Mouse (Mus musculus) retina, adult 2 months (tissue): ENCODE results near the gene Mau2.

Source experiments
- DNase-seq: peaks from one replicate; pipeline ENCODE4 v3.0.0-alpha.2; 2012; ENCODE audit warnings: low read depth, low spot score

The Mau2 gene

DNA sequence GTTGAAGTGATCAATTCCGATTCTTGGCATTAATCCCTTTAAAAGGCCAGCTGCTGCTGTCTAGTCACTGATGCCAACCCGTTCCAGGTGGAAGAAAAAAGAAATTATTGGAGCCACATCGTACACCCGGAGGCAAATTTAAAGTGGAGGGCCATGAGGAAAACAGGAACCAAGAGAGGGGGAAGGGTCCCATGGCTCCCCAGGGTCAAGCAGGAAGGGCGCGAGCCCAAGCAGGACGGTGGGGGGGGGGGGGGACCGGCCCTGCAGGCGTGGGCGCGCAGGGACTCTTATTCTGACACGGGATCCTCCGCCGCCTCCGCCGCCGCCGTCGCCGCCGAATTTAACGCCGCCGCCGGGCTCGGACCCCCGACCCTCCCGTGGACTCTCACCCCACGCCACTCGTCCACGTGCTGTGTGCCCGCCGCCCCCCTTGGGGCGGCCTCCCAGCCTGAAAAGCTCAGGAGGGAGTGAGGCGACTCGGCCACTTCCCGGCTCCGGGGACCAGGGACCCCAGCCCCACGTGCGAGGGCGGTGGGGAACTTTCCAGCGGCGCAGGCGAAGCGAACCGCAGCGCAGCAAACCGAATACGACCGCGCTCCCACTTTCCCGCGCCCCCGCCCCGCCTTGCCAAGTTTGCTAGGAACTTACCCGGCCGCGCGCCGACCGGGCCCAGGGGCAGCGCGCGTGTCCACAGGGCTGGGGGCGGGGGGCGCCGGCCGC lies 68.9 kb downstream of the Mau2 start:
- peak; percentile 8 for DNase-seq

DNA sequence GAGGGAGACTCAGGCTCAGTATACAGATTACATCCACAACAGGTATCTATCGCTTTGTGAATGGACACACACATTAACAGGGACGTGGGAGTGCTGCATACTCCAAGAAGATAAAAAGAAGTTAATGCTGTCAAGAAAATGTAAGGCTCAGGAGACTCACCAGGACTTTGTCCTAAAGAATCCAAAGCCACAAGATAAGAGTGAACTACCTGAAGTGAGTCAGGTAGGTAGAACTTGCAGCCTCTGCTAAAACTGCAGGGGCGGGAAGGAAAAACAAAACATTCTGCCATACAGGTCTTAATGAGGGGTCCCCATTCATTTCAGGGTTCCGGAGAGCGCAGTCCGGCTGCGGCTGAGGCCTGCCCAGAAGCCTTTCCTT lies 69.5 kb downstream of the Mau2 start:
- DNase-seq: no peak

DNA sequence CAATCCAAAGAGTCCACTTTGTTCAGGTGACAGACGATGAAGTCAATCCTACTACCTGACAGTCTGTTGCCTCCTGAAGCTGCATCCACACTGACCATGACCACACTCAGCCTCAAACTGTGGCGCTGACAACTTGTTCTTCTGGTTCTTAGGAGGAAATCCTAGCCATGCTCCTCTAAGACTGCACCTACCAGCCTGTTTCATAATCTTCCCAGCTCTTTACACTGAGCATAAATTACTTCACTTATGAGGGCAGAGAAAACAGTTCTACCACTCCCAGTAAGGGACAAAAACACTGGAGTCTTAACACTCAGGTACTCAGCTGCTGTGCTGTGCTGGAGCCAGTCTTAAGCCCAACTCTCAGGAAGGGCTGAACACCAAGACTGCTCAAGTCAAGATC lies 71.7 kb downstream of the Mau2 start:
- DNase-seq: no peak

DNA sequence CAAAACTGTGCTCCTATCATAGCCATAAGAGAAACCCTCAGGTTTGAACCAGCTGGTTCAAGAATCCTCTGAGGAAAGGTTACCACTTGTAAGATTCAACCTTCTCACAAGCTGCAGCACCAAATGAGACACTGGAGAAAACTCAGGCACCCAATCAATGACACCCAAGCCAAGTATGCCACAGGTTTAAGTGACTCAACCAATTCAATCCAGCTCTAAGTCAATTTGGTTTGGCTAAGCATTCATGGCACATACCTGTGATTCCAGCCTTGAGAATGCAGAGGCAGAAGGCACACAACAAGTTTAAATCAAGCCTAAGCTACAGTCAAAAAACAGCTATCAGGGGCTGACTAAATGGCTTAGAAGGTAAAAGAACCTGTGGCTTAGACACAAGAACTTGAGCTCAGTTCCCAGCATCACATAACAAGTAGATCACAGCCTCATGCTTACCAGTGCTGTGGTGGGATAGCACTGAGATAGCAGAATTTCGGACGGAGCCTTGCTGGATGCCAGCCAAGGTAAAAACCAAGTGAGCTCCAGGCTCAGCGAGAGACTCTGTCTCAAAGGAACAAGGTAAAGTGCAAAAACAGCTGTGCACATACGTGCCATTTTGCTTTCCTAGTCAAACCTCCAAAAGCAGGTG lies 75.1 kb downstream of the Mau2 start:
- DNase-seq: no peak
